Mouse (Mus musculus): ENCODE data around the gene Foxred2.

Foxred2 gene

GRCm38 (mm10) chr15:77956404-77956901, at the start of gene Foxred2:
Gene Foxred2, minus strand, starts transcription at chr15:77956722.
- no peak for TF ChIP-seq GATA4 (IDR thresholded peaks at IDR 0.05; ENCODE audit: insufficient replicate concordance, low read length)

GRCm38 (mm10) chr15:78003929-78004328, 47.4 kb upstream of the Foxred2 start:
- TF ChIP-seq GATA4 (IDR thresholded peaks at IDR 0.05; ENCODE audit: insufficient replicate concordance, low read length): no peak

DNA sequence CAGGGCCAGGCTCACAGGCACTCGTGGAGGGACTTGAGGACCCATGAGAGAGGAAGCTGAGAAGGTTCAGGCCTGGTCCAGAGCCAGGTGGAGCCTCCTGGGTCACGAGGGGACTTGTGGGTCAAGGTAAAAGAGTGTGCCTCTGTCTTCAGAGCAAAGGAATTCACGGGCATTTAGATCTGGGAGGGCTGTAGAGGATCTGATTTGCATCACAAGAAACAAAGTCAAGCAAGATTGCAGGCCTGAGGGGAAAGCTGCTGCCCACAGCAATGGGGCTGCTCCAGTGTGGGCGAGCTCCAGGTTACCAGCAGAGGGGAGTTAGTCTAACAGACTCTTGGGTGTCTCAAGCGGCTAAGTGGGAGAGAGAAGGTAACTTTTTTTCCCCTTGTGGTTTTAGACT, 44.9 kb upstream of the Foxred2 start:
- TF ChIP-seq GATA4 (IDR thresholded peaks at IDR 0.05; ENCODE audit: insufficient replicate concordance, low read length): no peak

DNA sequence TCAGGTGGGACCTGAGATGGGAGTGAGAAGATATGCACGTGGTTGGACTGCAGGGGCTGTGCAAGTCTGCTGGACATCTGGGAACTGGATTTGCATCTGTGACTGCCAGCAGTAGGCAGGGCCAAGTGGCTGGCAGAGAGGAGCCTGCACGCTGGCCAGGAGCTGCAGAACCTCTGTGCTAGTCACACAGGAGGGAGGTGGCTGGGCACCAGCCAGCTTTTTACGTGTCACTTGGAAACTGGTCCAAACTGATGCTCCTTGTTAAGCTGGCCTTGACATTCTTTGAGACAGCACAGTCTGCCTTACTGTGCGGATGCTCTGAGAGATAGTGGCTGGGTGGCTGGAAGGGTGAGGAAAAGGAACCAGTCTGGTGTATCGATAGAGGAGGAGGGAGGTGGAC, 32.0 kb upstream of the Foxred2 start:
- no peak for TF ChIP-seq GATA4 (IDR thresholded peaks at IDR 0.05; ENCODE audit: insufficient replicate concordance, low read length)

GRCm38 (mm10) chr15:77983391-77983790, 26.9 kb upstream of the Foxred2 start:
- TF ChIP-seq GATA4 (IDR thresholded peaks at IDR 0.05; ENCODE audit: insufficient replicate concordance, low read length): no peak

GRCm38 (mm10) chr15:77982195-77982939, 25.8 kb upstream of the Foxred2 start:
- no peak for TF ChIP-seq GATA4 (IDR thresholded peaks at IDR 0.05; ENCODE audit: insufficient replicate concordance, low read length)

GRCm38 (mm10) chr15:77981181-77981680, 24.7 kb upstream of the Foxred2 start:
- TF ChIP-seq GATA4 (IDR thresholded peaks at IDR 0.05; ENCODE audit: insufficient replicate concordance, low read length): no peak

GRCm38 (mm10) chr15:77979427-77979865, 22.9 kb upstream of the Foxred2 start:
- no peak for TF ChIP-seq GATA4 (IDR thresholded peaks at IDR 0.05; ENCODE audit: insufficient replicate concordance, low read length)

DNA sequence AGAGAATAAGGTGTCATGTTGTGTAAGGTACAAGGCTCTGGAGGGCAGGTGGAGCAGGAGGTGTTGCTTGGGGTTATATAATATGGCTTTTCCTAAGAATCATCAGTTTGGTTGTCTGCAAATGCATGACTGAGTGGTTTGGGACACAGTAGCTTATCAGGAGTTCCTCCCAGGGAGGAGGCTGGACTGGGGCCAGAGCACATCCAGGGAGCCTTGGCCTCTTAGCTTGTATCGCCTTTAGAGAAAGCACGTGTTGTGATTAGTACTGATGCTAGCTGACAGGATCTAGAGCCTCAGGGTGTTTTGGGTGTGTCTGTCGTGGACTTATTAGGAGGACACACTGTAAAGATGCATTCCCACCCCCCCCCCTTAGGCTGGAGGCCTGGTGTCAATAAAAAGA, 21.1 kb upstream of the Foxred2 start:
- TF ChIP-seq GATA4 (IDR thresholded peaks at IDR 0.05; ENCODE audit: insufficient replicate concordance, low read length): no peak

GRCm38 (mm10) chr15:77974165-77974841, 17.8 kb upstream of the Foxred2 start:
- TF ChIP-seq GATA4 (IDR thresholded peaks at IDR 0.05; ENCODE audit: insufficient replicate concordance, low read length): no peak

GRCm38 (mm10) chr15:77970470-77971292, 14.2 kb upstream of the Foxred2 start, which contains the start of gene Eif3d:
Gene Eif3d, minus strand, starts transcription at chr15:77970813.
- peak; percentile 100 for TF ChIP-seq GATA4 (IDR thresholded peaks at IDR 0.05; ENCODE audit: insufficient replicate concordance, low read length)

DNA sequence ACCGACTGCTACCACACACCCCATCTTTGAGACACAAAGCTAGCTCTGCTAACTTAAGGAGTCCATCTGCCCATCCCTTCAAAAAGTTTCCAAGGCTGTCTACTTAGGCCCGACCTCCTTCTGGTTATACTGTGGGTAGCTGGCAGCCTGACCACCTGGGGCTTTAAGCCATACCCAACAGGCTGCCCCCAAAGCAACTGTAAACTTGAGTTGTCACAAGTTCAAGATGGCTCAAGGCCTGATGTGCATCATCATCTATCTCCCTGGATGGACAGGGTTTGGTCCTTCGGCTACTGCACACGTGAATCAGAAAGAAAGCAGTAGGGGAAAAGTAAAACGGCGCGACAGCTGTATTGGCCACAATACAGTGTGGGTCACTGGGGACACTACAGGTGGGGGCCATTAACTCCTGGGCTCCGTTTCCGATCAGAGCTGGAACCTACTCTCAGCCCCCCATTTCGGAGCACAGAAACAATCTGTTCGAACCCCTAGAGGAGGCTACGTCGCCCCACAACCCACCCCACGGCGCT, 13.5 kb upstream of the Foxred2 start:
- TF ChIP-seq GATA4 (IDR thresholded peaks at IDR 0.05; ENCODE audit: insufficient replicate concordance, low read length): no peak

- no peak for TF ChIP-seq GATA4 (IDR thresholded peaks at IDR 0.05; ENCODE audit: insufficient replicate concordance, low read length)
Observed at GRCm38 (mm10) chr15:77965117-77965528, 8.6 kb upstream of the Foxred2 start.

DNA sequence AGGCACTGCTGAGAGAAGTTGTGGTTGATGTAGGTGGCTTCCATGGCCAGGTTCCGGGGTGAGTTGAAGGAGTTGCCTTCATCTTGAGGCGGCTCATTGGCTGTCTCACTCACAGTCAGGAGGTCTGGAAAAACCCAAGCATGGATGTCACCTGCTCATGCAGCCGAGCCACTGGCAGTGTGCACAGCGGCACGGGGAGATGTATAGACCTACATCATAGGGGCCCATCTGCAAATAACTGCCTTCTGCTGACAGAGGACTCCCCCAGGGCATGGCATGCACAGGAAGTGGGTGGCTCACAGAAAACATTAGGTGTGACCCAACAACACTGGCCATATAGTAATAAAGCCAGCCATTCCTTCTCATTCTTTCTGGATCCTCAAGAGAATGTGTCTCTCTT, 5.9 kb upstream of the Foxred2 start:
- TF ChIP-seq GATA4 (IDR thresholded peaks at IDR 0.05; ENCODE audit: insufficient replicate concordance, low read length): no peak

- TF ChIP-seq GATA4 (IDR thresholded peaks at IDR 0.05; ENCODE audit: insufficient replicate concordance, low read length): no peak
Observed at GRCm38 (mm10) chr15:77960693-77961092, 4.2 kb upstream of the Foxred2 start.

Data from liver, adult (tissue).